Mouse (Mus musculus) right cerebral cortex, adult 18-20 months (tissue): ENCODE measurements at regions not wholly inside any gene's neighbourhood (a gene's known extent, or its start where the extent isn't known, plus 50 kb on each side); places are given as distances from the start of the nearest gene placed in this dataset.
A peak's percentile ranks its signal among the peaks of the same experiment; 100 is the strongest.
"Not testable (repeated sequence)": the region's sequence is repeated elsewhere in the genome, so short reads cannot be mapped to it uniquely, and the experiment has no call there.

Experiments used
- DNase-seq: peaks from one replicate; pipeline ENCODE4 v3.0.0; 2022; ENCODE audit warnings: mixed read lengths

GRCm38 (mm10) chr7:113010150-113010549 is 56.4 kb downstream of the Rassf10 start:
- DNase-seq: no peak

- no peak for DNase-seq
Observed at GRCm38 (mm10) chr7:113017092-113017755, 63.5 kb downstream of the Rassf10 start.

GRCm38 (mm10) chr7:113021412-113021811 is 67.7 kb downstream of the Rassf10 start:
- no peak for DNase-seq

- no peak for DNase-seq
Observed at GRCm38 (mm10) chr7:113022516-113022915, 68.8 kb downstream of the Rassf10 start.

- no peak for DNase-seq
Observed at GRCm38 (mm10) chr7:113025758-113026157, 72.0 kb downstream of the Rassf10 start.

DNA sequence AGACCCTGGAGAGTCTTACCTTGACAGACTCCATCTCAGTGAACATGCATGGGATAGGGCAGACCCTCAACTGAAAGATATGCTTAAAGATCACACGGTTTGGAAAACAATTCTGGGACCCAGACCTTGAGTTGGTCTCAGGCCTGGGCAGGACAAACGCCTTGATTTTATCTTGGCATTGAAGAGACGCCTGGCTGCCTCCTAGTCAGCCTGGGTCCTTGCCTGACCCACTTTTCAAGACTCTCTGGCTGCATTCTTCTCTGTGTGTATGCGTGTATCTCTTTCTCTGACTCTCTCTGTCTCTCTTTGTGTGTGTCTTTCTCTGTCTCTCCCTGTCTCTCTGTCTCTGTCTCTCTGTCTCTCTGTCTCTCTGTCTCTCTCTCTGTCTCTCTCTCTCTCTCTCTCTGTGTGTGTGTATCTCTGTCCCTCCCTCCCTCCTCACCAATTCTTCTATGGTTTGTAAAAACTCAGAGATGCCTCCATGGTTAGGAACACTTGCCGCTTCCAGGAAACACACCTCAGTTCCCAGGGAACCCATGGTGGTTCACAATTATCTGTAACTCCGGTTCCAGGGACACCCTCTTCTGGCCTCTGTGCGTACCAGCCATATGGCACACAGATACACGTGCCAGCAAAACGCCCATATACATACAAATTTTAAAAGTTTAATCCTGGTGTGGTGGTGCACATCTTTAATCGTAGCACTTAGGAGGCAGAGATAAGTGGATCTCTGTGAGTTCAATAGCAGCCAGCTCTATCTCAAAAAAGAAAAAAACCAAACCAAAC is 72.7 kb downstream of the Rassf10 start:
- DNase-seq: no peak

DNA sequence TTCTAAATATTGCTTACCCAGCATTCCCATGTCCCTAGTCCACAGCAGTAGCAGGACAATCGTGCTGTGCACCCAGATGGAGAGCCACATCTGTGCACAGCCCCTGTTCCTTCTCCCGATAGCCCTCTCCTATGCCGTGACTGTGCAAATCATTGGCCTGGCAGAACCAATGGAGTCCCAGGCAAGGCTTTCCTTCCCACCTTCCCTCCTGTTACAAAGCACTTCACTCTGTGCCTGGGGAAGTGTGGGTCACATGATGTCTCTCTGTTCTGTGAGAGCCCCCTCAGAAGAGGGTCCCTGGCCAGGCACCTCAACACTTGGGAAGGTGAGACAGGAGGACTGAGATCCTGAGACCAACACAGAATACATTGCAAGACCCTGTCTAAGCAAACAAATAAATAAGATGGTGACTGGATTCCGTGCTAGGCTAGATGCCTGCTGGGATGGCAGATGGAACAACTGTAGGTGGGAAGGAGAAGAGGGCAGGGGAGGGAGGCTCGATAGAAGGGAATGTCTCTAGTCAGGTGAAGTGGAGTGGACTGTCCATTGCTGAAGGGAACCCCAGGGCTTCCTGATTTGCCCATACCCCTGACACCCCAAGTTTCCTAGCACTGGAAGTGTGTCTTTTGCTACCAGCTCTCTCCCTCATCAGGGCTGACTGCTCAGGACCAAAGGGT is 73.5 kb downstream of the Rassf10 start:
- DNase-seq: no peak

DNA sequence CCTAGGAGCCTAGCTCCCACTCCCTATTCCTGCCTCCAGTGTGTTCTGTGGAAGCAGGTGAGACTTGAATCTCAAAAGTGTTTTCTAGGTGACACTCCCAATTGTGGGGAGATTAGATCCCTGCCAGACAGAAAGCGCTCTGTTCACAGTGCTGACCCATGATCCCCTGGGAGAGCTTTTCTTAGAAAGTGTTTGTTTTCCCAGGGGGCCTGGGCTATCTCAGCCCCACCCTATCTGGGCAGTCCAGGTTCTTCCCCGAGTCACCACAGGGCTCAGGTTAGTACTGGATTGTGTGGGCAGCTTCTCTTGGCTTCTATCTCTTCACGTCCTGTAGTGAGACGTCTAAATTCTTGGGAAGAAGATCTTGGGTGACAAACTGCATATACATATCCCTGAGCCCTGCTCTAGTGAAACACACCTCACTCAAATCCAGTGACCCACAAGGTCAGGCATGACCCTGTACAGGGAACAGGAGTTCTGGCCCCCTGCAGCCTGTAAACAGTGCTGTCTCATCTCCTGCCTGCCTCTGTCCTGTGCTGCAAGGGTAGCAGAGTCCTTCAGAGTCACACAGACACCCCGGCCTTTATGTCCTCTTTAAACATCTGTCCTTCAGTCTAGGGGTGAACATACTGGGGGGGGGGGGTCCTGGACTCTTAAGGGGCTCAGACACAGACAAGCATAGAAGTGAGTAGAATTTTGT is 76.4 kb downstream of the Rassf10 start:
- DNase-seq: no peak

GRCm38 (mm10) chr7:113035751-113036150 is 82.0 kb downstream of the Rassf10 start:
- no peak for DNase-seq

DNA sequence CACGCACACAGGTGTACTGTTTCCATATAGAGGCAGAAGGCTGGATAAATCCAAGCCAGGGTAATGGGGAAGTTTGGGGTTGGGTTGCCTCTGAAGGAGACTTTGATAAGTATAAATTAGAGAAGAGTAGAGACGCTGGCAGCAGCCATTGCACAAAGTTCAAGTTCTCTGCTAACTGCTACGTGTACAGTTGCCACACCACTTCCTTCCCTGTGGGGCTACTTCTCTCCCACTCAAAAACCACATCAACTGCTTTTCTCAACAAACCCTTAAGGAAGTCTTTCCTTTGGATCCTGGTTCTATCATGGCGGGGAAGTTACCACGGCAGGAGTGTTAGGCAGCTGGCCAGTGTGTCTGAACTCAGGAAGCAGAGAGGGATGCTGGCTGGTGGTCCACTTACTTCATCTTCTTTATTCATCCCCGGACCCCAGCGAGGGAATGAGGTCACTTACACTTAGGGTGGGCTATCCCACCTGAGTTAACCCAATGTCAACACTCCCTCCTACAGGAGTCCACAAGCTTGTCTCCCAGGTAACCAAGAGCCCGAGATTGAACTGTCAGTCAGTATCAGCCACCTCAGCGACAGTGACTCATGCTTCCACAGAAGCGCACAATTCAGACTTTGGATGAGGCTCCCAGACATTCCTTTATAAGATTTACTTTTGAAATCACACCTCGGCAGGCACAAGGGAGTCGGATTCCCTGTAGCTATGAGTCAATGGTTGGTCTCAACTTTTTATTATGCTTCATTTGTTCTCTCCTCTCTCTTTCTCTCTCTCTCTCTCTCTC is 84.3 kb downstream of the Rassf10 start:
- DNase-seq: peak; percentile 4

GRCm38 (mm10) chr7:113038906-113039671 is 85.3 kb downstream of the Rassf10 start:
- no peak for DNase-seq

DNA sequence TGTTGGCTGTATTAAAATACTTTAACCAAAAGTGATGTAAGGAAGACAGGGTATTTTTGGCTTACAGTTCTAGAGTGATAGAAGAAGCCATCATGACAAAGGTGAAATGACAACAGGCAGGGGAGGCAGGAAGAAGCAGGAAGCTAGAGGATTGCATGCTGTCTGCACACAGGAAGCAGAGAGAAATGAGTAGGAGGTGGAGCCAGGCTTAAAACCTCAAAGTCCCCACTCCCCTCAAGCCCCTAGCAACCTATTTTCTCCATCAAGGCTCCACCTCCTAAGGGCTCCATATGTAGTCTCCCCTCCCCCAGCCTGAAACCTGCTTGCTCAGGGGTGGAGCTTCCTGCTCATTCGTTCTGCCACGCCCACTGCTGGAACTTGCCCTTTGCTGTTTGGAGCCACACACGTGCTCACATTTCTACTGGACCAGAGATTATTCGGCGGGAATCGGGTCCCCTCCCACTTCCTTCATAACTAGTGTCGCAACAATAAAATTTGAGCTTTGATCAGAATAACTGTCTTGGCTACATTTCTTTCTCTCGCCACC is 91.9 kb downstream of the Rassf10 start:
- not testable (repeated sequence) for DNase-seq

DNA sequence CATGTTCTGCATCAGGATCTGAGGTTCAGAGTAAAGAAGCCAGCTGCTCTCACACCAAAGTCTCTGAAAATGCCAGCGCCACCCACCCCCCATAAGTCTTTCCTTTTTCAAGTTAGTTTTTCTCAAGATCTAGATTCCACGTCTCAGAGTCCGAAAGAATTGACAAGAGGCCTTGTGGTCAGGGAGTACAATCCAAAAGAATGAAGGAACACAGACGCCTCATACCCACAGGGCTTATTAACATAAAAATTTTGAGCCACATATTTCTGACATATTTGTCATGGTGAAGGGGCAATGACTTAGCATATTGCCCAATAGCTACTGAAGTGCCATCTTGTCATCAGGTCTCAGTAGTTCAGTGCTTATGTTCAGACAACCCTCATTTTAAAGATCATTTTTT is 92.6 kb downstream of the Rassf10 start:
- no peak for DNase-seq

- no peak for DNase-seq
Observed at GRCm38 (mm10) chr7:113047583-113047982, 93.8 kb downstream of the Rassf10 start.

DNA sequence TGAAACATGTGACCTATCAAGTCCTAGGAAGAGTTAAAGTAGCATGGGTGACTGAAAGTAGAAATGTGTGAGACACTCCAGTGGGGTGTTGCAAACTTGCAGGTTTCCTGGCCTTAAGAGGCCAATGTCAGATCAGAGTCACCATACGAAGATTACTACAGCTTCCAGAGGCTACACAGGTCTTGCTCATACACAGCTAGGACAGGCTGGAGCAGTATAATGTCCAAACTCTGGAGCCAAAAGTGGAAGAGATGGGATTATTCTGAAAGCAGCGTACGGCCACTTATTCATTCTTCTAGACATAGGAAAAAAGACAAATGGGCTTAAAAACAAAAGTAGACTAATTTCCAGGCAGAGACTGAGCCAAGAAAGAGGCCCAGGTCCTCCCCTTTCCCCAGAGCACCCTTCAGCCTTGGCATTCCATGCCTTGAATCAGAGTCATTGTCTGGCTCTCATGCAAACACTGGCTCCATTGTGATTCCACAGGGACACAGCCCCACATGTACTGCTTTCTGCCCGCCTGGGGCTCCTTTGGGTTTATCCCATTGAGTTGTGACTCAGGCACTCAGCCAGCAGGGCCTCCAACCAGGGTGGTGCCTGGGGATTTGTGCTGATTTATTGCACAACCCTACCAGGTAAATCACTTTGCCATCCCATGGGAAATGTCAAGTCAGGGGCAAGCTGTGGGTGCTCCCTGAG is 94.5 kb downstream of the Rassf10 start:
- peak; percentile 17 for DNase-seq

DNA sequence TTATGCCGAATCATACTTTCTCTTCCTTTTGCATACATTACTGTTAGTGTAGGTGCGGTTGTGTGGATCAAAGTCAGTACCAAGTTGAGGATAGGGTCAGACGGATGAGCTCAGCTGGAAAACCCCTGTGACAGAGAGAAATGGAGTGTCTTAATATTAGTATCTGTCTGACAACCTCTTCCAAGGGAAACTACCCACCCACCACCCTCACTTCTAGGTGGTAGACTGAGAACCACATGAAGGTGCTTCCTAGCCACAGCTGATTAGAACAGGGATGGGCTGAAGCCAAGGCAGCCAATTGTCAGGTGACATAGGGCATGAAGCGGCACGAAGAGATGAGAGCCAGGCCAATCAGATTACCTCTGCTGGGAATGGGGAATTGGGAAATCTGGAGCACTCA is 95.7 kb downstream of the Rassf10 start:
- DNase-seq: no peak

GRCm38 (mm10) chr7:113052952-113053351 is 99.2 kb downstream of the Rassf10 start:
- DNase-seq: no peak

DNA sequence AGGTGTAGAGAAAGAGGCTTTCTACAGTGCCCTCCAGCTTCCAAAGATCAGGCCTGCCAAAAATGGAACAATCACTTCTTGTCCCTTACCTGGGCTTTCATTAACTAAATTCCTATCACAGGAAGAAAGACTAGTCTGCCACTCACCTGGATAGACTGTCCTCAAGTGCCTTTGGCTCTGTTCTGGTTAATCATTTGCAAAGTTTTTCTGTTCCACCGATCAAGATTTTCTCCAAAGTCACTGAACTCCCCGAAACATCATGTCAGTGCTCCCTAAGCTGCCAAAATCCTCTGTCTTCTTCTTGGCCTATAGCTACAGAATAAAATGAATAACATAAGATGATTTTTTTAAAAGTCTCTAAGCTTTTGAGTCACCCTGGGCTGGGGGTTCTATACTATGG is 102.7 kb downstream of the Rassf10 start:
- DNase-seq: no peak

- peak; percentile 30 for DNase-seq
Observed at GRCm38 (mm10) chr7:113059211-113059966, 105.6 kb downstream of the Rassf10 start.

DNA sequence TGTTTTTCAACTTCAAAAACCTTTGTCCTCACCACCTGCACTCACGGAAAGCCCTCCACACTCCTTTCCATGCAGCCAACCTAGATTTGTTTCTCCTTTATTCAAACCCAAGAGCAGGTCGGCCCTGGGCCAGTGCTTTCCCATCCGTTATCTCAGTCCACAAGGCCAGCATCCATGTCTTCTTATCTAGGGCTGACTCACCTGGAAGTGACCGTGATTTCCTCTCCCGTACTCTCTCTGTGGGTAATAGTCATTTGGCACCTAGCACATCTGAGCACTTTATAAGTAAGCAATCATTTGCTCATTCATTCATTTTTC is 106.2 kb downstream of the Rassf10 start:
- no peak for DNase-seq
